Mouse (Mus musculus) splenic B cell, adult 2 months (primary cell): ENCODE measurements around the gene Hjurp.

Source experiments
- DNase-seq: peaks from one replicate; pipeline ENCODE4 v3.0.0-alpha.2; 2011; ENCODE audit warnings: low read depth, low spot score
- H3K27me3 ChIP-seq: 2 replicates; pipeline ENCODE4 v1.6.1; 2012; ENCODE audit warnings: mild to moderate bottlenecking, low read length, moderate library complexity, mixed read lengths; ENCODE audit not compliant: control insufficient read depth, poor library complexity, insufficient read depth, severe bottlenecking
- H3K36me3 ChIP-seq: 2 replicates; pipeline ENCODE4 v1.6.1; 2012; ENCODE audit warnings: mild to moderate bottlenecking, low read length, moderate library complexity, mixed read lengths; ENCODE audit not compliant: control insufficient read depth, poor library complexity, insufficient read depth, severe bottlenecking

Gene Hjurp

DNA sequence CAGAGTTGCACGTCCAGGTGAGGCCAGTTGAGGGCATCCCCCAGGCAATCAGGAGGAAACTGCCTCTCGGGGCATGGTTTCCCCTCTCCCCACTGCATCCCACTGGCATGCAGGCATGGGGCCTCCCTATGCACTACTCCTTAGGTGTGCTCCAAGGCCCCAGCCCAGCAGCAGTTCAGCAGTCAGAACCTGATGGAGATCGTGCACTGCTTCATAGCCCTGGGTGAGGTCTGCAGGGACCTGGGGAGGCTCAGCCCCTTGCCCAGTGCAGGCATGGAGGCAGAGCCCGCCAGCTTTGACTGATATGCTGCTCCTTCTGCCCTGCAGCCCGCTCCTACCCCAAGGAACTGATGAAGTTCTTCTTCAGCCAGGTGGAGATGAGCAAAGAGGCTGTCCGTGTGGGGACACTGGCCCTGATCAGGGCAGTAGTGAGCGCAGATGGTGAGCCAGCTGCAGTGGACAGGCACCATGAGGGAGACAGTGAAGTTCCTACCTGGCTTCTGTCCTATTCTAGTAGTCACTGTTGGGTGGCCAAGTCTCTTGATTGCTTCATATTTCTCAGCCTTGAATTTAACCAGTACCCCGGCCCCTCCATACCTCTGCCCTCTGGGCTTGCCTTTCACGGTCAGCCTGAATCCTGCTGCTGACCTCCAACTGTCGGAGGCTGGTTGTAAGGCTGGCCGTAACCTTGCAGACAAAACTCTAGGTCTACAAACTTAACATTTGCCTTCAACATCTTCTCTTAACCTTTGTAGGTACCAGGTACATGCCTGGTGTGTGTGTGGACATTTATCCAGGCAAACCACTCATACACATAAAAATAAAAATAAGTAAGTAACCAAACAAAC is 42.2 kb downstream of the Hjurp start:
- Histone ChIP-seq H3K27me3 (no peaks in the 10 kb centered on the region), H3K36me3 (no peaks in the 10 kb centered on the region)
- DNase-seq: no peak

DNA sequence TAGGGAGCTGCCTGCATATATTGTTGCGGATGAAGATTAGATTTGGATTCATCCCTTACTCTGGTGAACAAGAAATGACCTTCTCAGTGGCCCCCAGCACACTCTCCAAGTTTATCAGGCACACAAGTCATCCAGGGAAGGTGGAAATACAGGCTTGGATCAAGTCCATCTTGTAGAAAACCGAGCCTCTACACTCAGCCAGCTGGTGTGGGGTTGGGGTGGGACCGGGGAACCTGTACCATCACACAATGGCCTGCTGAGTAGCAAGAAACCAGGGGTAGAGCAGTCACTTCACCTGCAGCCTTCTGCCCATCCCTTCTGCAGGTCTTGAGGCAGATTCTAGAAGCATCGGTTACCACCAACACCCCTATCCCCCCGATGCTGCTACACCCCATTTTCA is 42.8 kb downstream of the Hjurp start:
- H3K36me3 ChIP-seq: no peaks in the 10 kb centered on the region
- no peak for DNase-seq
- H3K27me3 ChIP-seq: no peaks in the 10 kb centered on the region

DNA sequence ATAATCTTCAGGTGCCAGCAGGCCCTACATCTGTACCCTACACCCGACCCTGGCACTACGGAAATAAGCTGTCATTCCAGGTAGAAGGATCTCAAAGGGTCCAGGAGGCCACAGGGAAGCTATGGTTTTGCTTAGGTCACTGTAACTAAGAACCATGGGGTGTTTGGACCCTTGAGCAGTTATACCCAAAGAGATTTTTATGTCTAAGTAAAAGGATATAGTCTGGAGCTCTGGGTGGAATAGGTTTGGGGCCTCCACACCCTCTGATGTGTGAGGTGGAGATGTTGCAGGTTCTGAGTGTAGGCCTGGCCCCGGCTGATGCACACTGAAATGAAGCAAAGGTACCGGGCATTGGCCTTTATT is 43.2 kb downstream of the Hjurp start:
- no peaks in the 10 kb centered on the region for H3K36me3 ChIP-seq
- DNase-seq: no peak
- no peaks in the 10 kb centered on the region for H3K27me3 ChIP-seq

- H3K36me3 ChIP-seq: no peaks in the 10 kb centered on the region
- no peaks in the 10 kb centered on the region for H3K27me3 ChIP-seq
- no peak for DNase-seq
Measured at GRCm38 (mm10) chr1:88233421-88234247, 43.8 kb downstream of the Hjurp start.

DNA sequence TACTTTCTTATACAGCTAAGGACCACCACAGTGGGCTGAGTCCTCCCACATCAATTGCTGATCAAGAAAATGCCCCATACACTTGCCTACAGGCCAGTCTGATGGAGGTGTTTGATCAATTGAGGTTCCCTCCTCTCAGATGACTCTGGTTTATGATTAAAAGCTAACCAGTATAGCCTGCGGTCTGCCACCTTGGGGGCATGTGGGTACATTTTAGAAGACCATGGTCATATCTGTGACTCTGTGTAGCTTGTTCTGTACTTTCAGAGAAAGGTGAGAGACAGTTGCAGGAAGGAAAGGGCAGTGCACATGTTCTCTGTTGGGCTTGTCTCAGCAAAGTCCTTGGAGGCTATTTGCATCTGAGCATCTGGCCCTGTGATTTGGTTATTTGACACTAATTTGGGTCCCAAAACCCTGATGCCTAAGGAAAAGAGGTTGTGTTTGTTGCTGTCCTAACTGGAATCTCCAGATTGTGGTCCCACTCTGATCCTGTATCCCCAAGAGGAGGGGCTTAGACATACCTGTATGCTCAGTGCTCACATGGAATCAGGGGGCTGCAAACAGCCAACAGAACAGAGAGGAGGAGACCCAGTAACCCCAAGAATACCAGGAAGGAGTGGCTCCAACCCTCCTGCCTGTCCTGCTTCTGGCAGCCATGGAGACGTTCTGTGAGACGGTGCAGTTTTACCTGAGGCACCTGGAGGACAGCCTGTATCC is 44.6 kb downstream of the Hjurp start:
- Histone ChIP-seq H3K27me3 (no peaks in the 10 kb centered on the region), H3K36me3 (no peaks in the 10 kb centered on the region)
- DNase-seq: no peak

- no peaks in the 10 kb centered on the region for H3K36me3 ChIP-seq
- DNase-seq: no peak
Measured at GRCm38 (mm10) chr1:88231803-88232499, 45.5 kb downstream of the Hjurp start.

DNA sequence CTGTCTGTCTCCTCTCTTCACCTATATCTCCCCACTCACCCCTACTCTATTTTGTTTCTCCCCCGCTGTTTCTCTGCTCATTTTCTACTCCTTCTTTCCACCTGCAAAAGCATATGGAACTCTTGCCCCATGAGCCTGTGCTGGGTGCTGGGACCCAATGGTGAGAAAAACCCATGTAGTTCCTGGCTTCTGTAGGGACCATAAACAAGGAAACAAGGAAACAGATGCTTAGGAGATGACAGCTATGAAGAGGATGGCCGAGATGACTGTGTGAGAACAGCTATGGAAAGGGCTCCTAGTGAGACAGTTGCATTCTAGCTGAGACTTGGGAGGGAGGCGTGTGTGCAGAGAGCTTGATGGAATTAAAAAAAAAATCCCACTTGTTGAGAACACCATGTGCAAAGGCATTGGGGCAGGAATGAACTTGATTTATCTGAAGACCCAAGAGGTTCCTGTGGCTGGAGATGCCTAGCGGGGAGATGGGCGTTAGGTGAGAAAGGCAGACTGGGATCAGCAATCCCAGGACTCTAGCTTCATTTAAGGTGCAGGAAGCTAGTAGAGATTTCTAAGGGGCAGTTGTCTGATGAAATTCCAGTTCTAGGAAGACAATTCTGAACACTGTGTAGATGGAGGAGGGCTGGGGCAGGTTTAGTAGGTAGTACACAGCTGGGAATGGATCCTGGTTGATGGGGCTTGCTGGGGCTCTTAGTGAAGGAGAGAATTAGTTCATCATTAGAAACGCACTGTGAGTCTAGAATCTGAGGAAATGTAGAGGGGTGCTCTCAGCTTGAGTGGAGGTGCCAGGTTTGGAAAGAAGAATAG is 46.2 kb downstream of the Hjurp start:
- Histone ChIP-seq H3K36me3 (no peaks in the 10 kb centered on the region), H3K27me3 (no peaks in the 10 kb centered on the region)
- DNase-seq: no peak

More at GRCm38 (mm10) chr1:88231803-88232499, 45.5 kb downstream of the Hjurp start:
- no peaks in the 10 kb centered on the region for H3K27me3 ChIP-seq

DNA sequence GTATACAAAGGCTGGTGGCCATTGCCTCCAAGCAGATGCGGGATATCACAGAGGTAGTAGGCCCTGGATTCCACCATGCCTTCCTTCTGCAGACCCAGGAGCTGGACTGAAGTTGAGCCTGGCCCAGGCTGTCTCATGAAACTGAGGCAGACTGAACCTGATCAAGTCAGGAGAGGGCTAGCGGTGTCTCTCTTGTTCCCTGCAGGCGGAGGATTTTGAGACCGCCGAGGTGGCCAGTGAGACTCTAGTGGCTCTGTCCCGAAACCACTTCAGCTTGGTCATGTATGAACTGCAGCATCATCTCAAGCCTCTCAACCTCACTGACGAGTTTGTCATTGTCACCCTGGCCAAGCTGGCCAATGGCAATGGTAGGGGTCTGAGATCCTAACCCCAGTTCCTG is 47.0 kb downstream of the Hjurp start:
- H3K36me3 ChIP-seq: no peaks in the 10 kb centered on the region
- no peaks in the 10 kb centered on the region for H3K27me3 ChIP-seq
- DNase-seq: no peak

DNA sequence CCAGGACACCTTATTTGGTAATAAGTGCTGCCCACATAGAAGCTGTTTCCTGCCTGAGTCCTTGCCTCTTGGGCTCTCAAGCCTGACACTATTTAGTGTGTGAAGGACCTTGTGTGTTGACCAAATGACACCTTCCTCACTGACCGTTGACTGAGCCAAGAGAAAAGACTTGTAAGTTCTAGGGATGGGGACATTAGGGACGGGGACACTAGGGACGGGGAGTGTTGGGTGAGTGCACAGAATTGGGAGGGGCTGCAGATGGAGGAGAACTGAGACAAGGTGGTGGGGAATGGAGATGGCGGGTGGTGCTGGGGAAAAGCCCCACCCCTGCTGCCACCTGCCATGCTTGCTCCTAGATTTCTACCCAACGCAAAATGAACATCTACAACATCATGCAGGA is 47.4 kb downstream of the Hjurp start:
- Histone ChIP-seq H3K27me3 (no peaks in the 10 kb centered on the region), H3K36me3 (no peaks in the 10 kb centered on the region)
- no peak for DNase-seq

DNA sequence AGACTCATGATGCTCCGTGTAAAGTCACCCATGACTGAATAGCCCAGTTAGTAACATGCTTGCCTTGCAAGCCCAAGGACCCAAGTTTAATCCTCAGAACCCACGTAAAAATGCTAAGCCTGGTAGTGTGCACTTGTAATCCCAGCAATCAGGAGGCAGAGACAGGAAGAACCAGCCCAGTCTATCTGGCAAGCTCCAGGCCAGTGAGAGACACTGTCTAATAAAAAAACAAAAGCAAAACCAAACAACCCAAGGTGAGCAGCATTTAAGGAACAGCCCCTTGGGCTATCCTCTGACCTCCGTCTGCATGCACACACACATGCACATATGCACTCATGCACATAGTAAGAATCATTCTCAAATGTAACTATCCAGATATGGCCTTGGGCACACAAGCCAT is 47.9 kb downstream of the Hjurp start:
- no peak for DNase-seq
- no peaks in the 10 kb centered on the region for H3K36me3 ChIP-seq
- no peaks in the 10 kb centered on the region for H3K27me3 ChIP-seq

DNA sequence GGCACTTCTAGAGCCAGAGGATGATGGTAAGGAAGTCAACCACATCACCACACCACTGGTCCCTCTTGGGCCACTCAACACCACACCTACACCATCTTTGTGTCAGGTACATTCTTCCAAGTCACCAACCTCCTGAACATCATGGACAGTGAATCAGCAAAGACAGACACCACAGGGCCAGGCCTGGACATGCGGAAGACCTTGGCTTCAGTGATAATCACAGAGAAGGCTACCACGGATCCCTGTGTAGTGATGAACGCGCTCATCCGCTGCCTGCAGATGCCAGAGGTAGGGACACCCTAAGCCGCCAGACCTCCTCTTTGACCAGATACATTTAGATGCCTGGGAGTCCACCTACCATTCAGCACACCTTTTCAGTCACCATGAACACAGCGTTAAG is 49.3 kb downstream of the Hjurp start:
- Histone ChIP-seq H3K36me3 (no peaks in the 10 kb centered on the region), H3K27me3 (no peaks in the 10 kb centered on the region)
- no peak for DNase-seq

- no peak for DNase-seq
- Histone ChIP-seq H3K36me3 (no peaks in the 10 kb centered on the region), H3K27me3 (no peaks in the 10 kb centered on the region)
Measured at GRCm38 (mm10) chr1:88227482-88227881, 50.0 kb downstream of the Hjurp start.

- no peaks in the 10 kb centered on the region for H3K36me3 ChIP-seq
- no peaks in the 10 kb centered on the region for H3K27me3 ChIP-seq
- DNase-seq: no peak
Measured at GRCm38 (mm10) chr1:88226670-88227379, 50.6 kb downstream of the Hjurp start, which contains the start of gene Mroh2a. Mroh2a (plus strand) TSS chr1:88226986.
